Mouse (Mus musculus) spleen, adult 18-20 months (tissue): ENCODE measurements around the gene Gm14295.
"Not testable (repeated sequence)": the region's sequence is repeated elsewhere in the genome, so short reads cannot be mapped to it uniquely, and the experiment has no call there.

Experiments used
- DNase-seq, 2 experiments: peaks; one replicate each; pipeline ENCODE4 v3.0.0; 2022; ENCODE audit warnings: mixed read lengths in 2 of 2

Gene Gm14295

DNA sequence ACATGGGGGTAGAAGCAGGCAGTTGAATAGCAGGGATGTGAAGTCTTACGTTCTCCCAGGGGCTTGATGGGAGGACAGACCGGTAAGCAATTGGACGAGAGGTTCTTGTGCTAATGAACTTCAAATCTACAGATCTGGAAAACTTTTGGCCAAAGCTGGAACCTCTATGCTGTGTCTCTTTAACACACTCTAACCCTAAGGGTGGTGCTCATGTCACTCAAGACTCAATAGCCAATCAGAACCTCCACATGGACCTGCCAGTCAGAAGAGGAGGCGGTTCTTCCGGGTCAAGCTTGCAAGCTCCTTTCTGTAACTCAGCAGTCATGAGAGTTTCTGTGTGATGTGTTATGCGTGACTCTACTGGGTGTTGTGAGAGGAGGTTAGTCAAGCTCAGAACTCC lies at the start of gene Gm14295:
Gene Gm14295, plus strand, starts transcription at position 301 of the 400 bp plus-strand sequence.
- DNase-seq: not testable (repeated sequence)

DNA sequence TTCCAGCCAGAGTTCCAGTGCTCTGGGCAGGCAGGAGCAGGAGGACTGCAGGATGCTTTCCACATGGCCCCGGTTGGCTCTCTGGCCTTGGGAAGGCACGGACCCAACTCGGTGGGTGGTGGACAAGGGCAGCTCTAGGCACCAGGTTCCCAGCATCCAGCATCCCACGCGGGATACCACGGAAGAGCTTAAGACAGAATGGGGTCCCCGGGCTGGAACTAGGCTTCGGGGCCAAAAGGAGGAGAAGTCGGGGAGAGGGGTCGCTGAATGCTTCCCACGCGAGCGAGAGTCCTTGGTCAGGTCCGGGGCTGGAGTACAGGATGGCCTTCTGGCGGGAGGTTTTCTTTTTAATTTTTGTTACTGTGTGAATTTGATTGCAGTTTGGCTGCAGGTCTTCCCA lies 373 bp downstream of the Gm14295 start:
- not testable (repeated sequence) for DNase-seq

DNA sequence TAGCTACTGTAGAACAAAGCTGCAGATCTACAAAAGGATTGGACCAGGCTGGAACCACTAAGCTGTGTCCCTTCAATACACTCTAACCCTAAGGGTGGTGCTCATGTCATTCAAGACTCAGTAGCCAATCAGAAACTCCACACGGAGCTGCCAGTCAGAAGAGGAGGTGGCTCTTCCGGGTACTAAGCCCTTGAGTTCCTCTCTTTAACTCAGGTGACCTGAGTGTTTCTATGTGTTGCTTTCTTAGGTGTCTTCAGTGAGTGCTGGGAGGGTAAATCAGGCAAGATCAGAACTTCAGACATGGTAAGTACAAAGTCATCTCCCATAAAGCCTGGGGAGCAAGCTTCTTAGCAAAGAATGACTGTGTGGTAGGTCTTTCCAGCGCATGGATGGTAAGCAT lies 32.4 kb downstream of the Gm14295 start, which contains the start of gene Gm14408:
Gene Gm14408, plus strand, starts transcription at position 301 of the 400 bp plus-strand sequence.
- not testable (repeated sequence) for DNase-seq
